Mouse (Mus musculus): ENCODE data around the gene Csrnp2. TPM values are rescaled to one million over a fixed set of nuclear protein-coding genes. Genes with fewer than 3 reads are reported as not detected.
"Not testable (repeated sequence)": the region's sequence is repeated elsewhere in the genome, so short reads cannot be mapped to it uniquely, and the experiment has no call there.

Csrnp2 gene
- polyA plus RNA-seq, 1 experiment from 2014 or later, result 12.0 TPM

- Histone ChIP-seq H3K27me3 (ENCODE audit: control insufficient read depth, insufficient read depth, low read length) (no peaks in the 10 kb centered on the region), H3K36me3 (ENCODE audit: control insufficient read depth, insufficient read depth, low read length) (peaks cover 38% of the 10 kb centered on the region), H3K4me2 (replicated peaks; ENCODE audit: low read depth, low read length) (no peak overlapping the region), H3K4me3 (ENCODE audit: low read depth, low read length) (no peak overlapping the region), H3K4me1 (ENCODE audit: control insufficient read depth, insufficient read depth, low read length) (no peaks in the 10 kb centered on the region), H3K9ac (replicated peaks; ENCODE audit: low read depth, low read length) (no peak overlapping the region), H3K27ac (ENCODE audit: low read length) (no peak overlapping the region), H3K9me3 (ENCODE audit: control insufficient read depth, low read depth, low read length) (no peaks in the 10 kb centered on the region)
- ATAC-seq (ENCODE audit: insufficient number of reproducible peaks, insufficient read depth, low FRiP score, low read depth), result no peak
- WGBS, result 89% methylated on average over 14 of the region's 14 CpGs
Observed at GRCm38 (mm10) chr15:100520306-100520705, 25.0 kb upstream of the Csrnp2 start.

GRCm38 (mm10) chr15:100515121-100515520, 19.8 kb upstream of the Csrnp2 start:
- no peak overlapping the region for H3K9ac ChIP-seq (replicated peaks; ENCODE audit: low read depth, low read length)
- ATAC-seq (ENCODE audit: insufficient number of reproducible peaks, insufficient read depth, low FRiP score, low read depth), result no peak
- no peak overlapping the region for H3K4me3 ChIP-seq (ENCODE audit: low read depth, low read length)
- 78% methylated on average over 2 of the region's 2 CpGs for WGBS
- no peaks in the 10 kb centered on the region for H3K27me3 ChIP-seq (ENCODE audit: control insufficient read depth, insufficient read depth, low read length)
- H3K36me3 ChIP-seq (ENCODE audit: control insufficient read depth, insufficient read depth, low read length), result peaks cover 51% of the 10 kb centered on the region
- H3K4me2 ChIP-seq (replicated peaks; ENCODE audit: low read depth, low read length), result no peak overlapping the region
- no peak overlapping the region for H3K27ac ChIP-seq (ENCODE audit: low read length)
- H3K4me1 ChIP-seq (ENCODE audit: control insufficient read depth, insufficient read depth, low read length), result no peaks in the 10 kb centered on the region
- H3K9me3 ChIP-seq (ENCODE audit: control insufficient read depth, low read depth, low read length), result no peaks in the 10 kb centered on the region

- no peaks in the 10 kb centered on the region for H3K9me3 ChIP-seq (ENCODE audit: control insufficient read depth, low read depth, low read length)
Observed at GRCm38 (mm10) chr15:100513387-100513786, 18.1 kb upstream of the Csrnp2 start.

GRCm38 (mm10) chr15:100510072-100510471, 14.8 kb upstream of the Csrnp2 start:
- no peak overlapping the region for H3K27ac ChIP-seq (ENCODE audit: low read length)
- no peak for ATAC-seq (ENCODE audit: insufficient number of reproducible peaks, insufficient read depth, low FRiP score, low read depth)
- no peak overlapping the region for H3K9ac ChIP-seq (replicated peaks; ENCODE audit: low read depth, low read length)
- H3K36me3 ChIP-seq (ENCODE audit: control insufficient read depth, insufficient read depth, low read length), result peaks cover 58% of the 10 kb centered on the region
- H3K9me3 ChIP-seq (ENCODE audit: control insufficient read depth, low read depth, low read length), result no peaks in the 10 kb centered on the region
- no peak overlapping the region for H3K4me3 ChIP-seq (ENCODE audit: low read depth, low read length)
- H3K4me2 ChIP-seq (replicated peaks; ENCODE audit: low read depth, low read length), result no peak overlapping the region
- WGBS, result 94% methylated on average over 11 of the region's 11 CpGs
- H3K4me1 ChIP-seq (ENCODE audit: control insufficient read depth, insufficient read depth, low read length), result no peaks in the 10 kb centered on the region
- no peaks in the 10 kb centered on the region for H3K27me3 ChIP-seq (ENCODE audit: control insufficient read depth, insufficient read depth, low read length)

More at GRCm38 (mm10) chr15:100513387-100513786, 18.1 kb upstream of the Csrnp2 start:
- no peak overlapping the region for H3K27ac ChIP-seq (ENCODE audit: low read length)
- WGBS, result 84% methylated on average over 4 of the region's 4 CpGs
- ATAC-seq (ENCODE audit: insufficient number of reproducible peaks, insufficient read depth, low FRiP score, low read depth), result no peak
- no peak overlapping the region for H3K9ac ChIP-seq (replicated peaks; ENCODE audit: low read depth, low read length)
- H3K27me3 ChIP-seq (ENCODE audit: control insufficient read depth, insufficient read depth, low read length), result no peaks in the 10 kb centered on the region
- no peak overlapping the region for H3K4me2 ChIP-seq (replicated peaks; ENCODE audit: low read depth, low read length)
- peaks cover 50% of the 10 kb centered on the region for H3K36me3 ChIP-seq (ENCODE audit: control insufficient read depth, insufficient read depth, low read length)
- H3K4me3 ChIP-seq (ENCODE audit: low read depth, low read length), result no peak overlapping the region
- H3K4me1 ChIP-seq (ENCODE audit: control insufficient read depth, insufficient read depth, low read length), result no peaks in the 10 kb centered on the region

- Histone ChIP-seq H3K27me3 (ENCODE audit: control insufficient read depth, insufficient read depth, low read length) (no peaks in the 10 kb centered on the region), H3K4me3 (ENCODE audit: low read depth, low read length) (no peak overlapping the region), H3K4me1 (ENCODE audit: control insufficient read depth, insufficient read depth, low read length) (no peaks in the 10 kb centered on the region), H3K9ac (replicated peaks; ENCODE audit: low read depth, low read length) (no peak overlapping the region), H3K36me3 (ENCODE audit: control insufficient read depth, insufficient read depth, low read length) (peaks cover 51% of the 10 kb centered on the region), H3K9me3 (ENCODE audit: control insufficient read depth, low read depth, low read length) (no peaks in the 10 kb centered on the region), H3K4me2 (replicated peaks; ENCODE audit: low read depth, low read length) (no peak overlapping the region), H3K27ac (ENCODE audit: low read length) (no peak overlapping the region)
- ATAC-seq (ENCODE audit: insufficient number of reproducible peaks, insufficient read depth, low FRiP score, low read depth), result no peak
- WGBS, result 93% methylated on average over 13 of the region's 13 CpGs
Observed at GRCm38 (mm10) chr15:100508454-100509167, 13.3 kb upstream of the Csrnp2 start.

- H3K9me3 ChIP-seq (ENCODE audit: control insufficient read depth, low read depth, low read length); H3K27ac ChIP-seq (ENCODE audit: low read length); H3K27me3 ChIP-seq (ENCODE audit: control insufficient read depth, insufficient read depth, low read length); H3K4me3 ChIP-seq (ENCODE audit: low read depth, low read length); H3K4me1 ChIP-seq (ENCODE audit: control insufficient read depth, insufficient read depth, low read length); H3K4me2 ChIP-seq (replicated peaks; ENCODE audit: low read depth, low read length); ATAC-seq (ENCODE audit: insufficient number of reproducible peaks, insufficient read depth, low FRiP score, low read depth); H3K36me3 ChIP-seq (ENCODE audit: control insufficient read depth, insufficient read depth, low read length); H3K9ac ChIP-seq (replicated peaks; ENCODE audit: low read depth, low read length): not testable (repeated sequence)
- 75% methylated on average over 8 of the region's 8 CpGs for WGBS
Observed at GRCm38 (mm10) chr15:100499506-100499905, 4.2 kb upstream of the Csrnp2 start.

GRCm38 (mm10) chr15:100494647-100495046, 641 bp downstream of the Csrnp2 start:
- Histone ChIP-seq H3K27ac (ENCODE audit: low read length) (peak overlapping the region; percentile 95), H3K4me1 (ENCODE audit: control insufficient read depth, insufficient read depth, low read length) (peaks cover 37% of the 10 kb centered on the region), H3K27me3 (ENCODE audit: control insufficient read depth, insufficient read depth, low read length) (no peaks in the 10 kb centered on the region), H3K4me3 (ENCODE audit: low read depth, low read length) (peak overlapping the region; percentile 86), H3K9me3 (ENCODE audit: control insufficient read depth, low read depth, low read length) (no peaks in the 10 kb centered on the region; the same call in 1 of the 2 replicates), H3K9ac (replicated peaks; ENCODE audit: low read depth, low read length) (peak overlapping the region; percentile 93), H3K36me3 (ENCODE audit: control insufficient read depth, insufficient read depth, low read length) (no peaks in the 10 kb centered on the region), H3K4me2 (replicated peaks; ENCODE audit: low read depth, low read length) (peak overlapping the region; percentile 87)
- under 1% methylated on average over 29 of the region's 29 CpGs for WGBS
- ATAC-seq (ENCODE audit: insufficient number of reproducible peaks, insufficient read depth, low FRiP score, low read depth), result peak; percentile 64

- no peak overlapping the region for H3K4me2 ChIP-seq (replicated peaks; ENCODE audit: low read depth, low read length)
- peaks cover 39% of the 10 kb centered on the region for H3K4me1 ChIP-seq (ENCODE audit: control insufficient read depth, insufficient read depth, low read length)
- H3K9ac ChIP-seq (replicated peaks; ENCODE audit: low read depth, low read length), result no peak overlapping the region
- H3K4me3 ChIP-seq (ENCODE audit: low read depth, low read length), result no peak overlapping the region
- no peak for ATAC-seq (ENCODE audit: insufficient number of reproducible peaks, insufficient read depth, low FRiP score, low read depth)
- 63% methylated on average over 9 of the region's 9 CpGs for WGBS
- no peaks in the 10 kb centered on the region for H3K27me3 ChIP-seq (ENCODE audit: control insufficient read depth, insufficient read depth, low read length)
- peaks cover 10% of the 10 kb centered on the region for H3K36me3 ChIP-seq (ENCODE audit: control insufficient read depth, insufficient read depth, low read length)
- no peaks in the 10 kb centered on the region for H3K9me3 ChIP-seq (ENCODE audit: control insufficient read depth, low read depth, low read length)
- no peak overlapping the region for H3K27ac ChIP-seq (ENCODE audit: low read length)
Observed at GRCm38 (mm10) chr15:100491966-100492365, 3.3 kb downstream of the Csrnp2 start.

- H3K27ac ChIP-seq (ENCODE audit: low read length), result no peak overlapping the region
- H3K4me3 ChIP-seq (ENCODE audit: low read depth, low read length), result no peak overlapping the region
- peaks cover 36% of the 10 kb centered on the region for H3K36me3 ChIP-seq (ENCODE audit: control insufficient read depth, insufficient read depth, low read length)
- H3K4me2 ChIP-seq (replicated peaks; ENCODE audit: low read depth, low read length), result no peak overlapping the region
- ATAC-seq (ENCODE audit: insufficient number of reproducible peaks, insufficient read depth, low FRiP score, low read depth), result no peak
- peaks cover 43% of the 10 kb centered on the region for H3K4me1 ChIP-seq (ENCODE audit: control insufficient read depth, insufficient read depth, low read length)
- no peaks in the 10 kb centered on the region for H3K27me3 ChIP-seq (ENCODE audit: control insufficient read depth, insufficient read depth, low read length)
- 84% methylated on average over 15 of the region's 15 CpGs for WGBS
- H3K9me3 ChIP-seq (ENCODE audit: control insufficient read depth, low read depth, low read length), result no peaks in the 10 kb centered on the region
- no peak overlapping the region for H3K9ac ChIP-seq (replicated peaks; ENCODE audit: low read depth, low read length)
Observed at GRCm38 (mm10) chr15:100489263-100489662, 6.0 kb downstream of the Csrnp2 start.

Data from stomach, embryonic 14.5 days (tissue).